Mouse (Mus musculus): ENCODE data around the gene Sult2a8. TPM values are rescaled to one million over a fixed set of nuclear protein-coding genes. Genes with fewer than 3 reads are reported as not detected.
"Not testable (repeated sequence)": the region's sequence is repeated elsewhere in the genome, so short reads cannot be mapped to it uniquely, and the experiment has no call there.

Sult2a8 gene
- not detected in 2 replicates for polyA plus RNA-seq (2015; fragmentation: Nextera tagmentation; extraction: Ambion mirVana)

DNA sequence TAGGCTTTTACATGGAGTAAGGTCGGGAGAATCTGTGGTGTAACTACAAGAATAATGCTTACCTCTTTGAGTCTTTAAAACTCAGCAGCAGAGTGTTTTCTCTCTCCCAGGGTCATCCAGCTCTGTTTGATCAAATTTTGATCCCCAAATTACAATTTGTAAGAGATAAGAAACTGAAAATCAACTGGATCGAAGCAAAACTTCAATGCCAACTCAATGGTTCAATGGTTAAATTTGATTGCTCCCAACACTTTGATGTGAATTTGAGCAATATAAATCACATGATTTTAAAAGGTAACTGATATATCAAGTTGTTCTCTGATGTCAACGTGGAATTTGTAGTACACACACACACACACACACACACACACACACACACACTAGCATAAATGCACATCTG is at the start of gene Sult2a8:
Gene Sult2a8, minus strand, starts transcription at position 236 of the 400 bp plus-strand sequence.
- 59% methylated on average over 3 of the region's 3 CpGs for WGBS
- Histone ChIP-seq H3K9me3 (ENCODE audit: control insufficient read depth, low read length) (peaks cover 10% of the 10 kb centered on the region), H3K27ac (ENCODE audit: low read length) (no peak within 1 kb of the TSS), H3K36me3 (ENCODE audit: control insufficient read depth, insufficient read depth) (no peaks in the 10 kb centered on the region), H3K27me3 (replicated peaks; ENCODE audit: control insufficient read depth, insufficient read depth, low read length) (no peaks in the 10 kb centered on the region), H3K4me2 (ENCODE audit: low read length) (no peak within 1 kb of the TSS), H3K4me3 (replicated peaks; ENCODE audit: low read length) (no peak within 1 kb of the TSS), H3K9ac (replicated peaks; ENCODE audit: low read depth, low read length) (no peak within 1 kb of the TSS), H3K4me1 (replicated peaks; ENCODE audit: control insufficient read depth, insufficient read depth, low read length) (no peaks in the 10 kb centered on the region)
- ATAC-seq = no peak

- Histone ChIP-seq H3K4me3 (replicated peaks; ENCODE audit: low read length) (no peak within 1 kb of the TSS), H3K9ac (replicated peaks; ENCODE audit: low read depth, low read length) (no peak within 1 kb of the TSS), H3K27me3 (replicated peaks; ENCODE audit: control insufficient read depth, insufficient read depth, low read length) (no peaks in the 10 kb centered on the region), H3K4me2 (ENCODE audit: low read length) (no peak within 1 kb of the TSS), H3K27ac (ENCODE audit: low read length) (no peak within 1 kb of the TSS), H3K9me3 (ENCODE audit: control insufficient read depth, low read length) (peaks cover 7% of the 10 kb centered on the region; the same call in 1 of the 2 replicates), H3K4me1 (replicated peaks; ENCODE audit: control insufficient read depth, insufficient read depth, low read length) (no peaks in the 10 kb centered on the region), H3K36me3 (ENCODE audit: control insufficient read depth, insufficient read depth) (no peaks in the 10 kb centered on the region)
- WGBS = 91% methylated on average over 4 of the region's 4 CpGs
- no peak for ATAC-seq
Measured at GRCm38 (mm10) chr7:14494130-14494529, 47.6 kb upstream of the Sult2a8 start, which contains the start of gene Sult2a7. Gene Sult2a7, minus strand, starts transcription at chr7:14494230.

DNA sequence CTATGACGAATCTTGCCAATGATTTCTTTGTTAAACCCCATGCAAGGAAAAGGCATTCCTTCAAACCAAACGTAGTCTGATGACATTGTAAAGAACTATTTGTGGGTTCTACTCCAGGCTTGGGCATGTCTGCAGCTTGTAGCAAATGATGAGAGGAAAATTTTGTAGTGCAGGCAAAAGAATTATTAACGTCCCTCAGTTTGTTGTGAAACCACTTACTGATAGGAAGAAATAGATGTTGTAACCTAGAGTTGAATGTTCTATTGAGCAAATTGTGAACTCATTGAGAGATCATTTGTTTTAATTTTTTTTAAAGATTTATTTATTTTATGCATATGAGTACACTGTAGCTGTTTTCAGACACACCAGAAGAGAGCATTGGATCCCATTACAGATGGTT is 46.3 kb upstream of the Sult2a8 start:
- no peak for ATAC-seq
- no peak overlapping the region for H3K4me3 ChIP-seq (replicated peaks; ENCODE audit: low read length)

GRCm38 (mm10) chr7:14439581-14439980 is 7.0 kb downstream of the Sult2a8 start:
- Histone ChIP-seq H3K9me3 (ENCODE audit: control insufficient read depth, low read length) (0 out of 2 replicates have a peak, but pooled peaks cover 5% of the 10 kb centered on the region), H3K9ac (replicated peaks; ENCODE audit: low read depth, low read length) (no peak overlapping the region), H3K27me3 (replicated peaks; ENCODE audit: control insufficient read depth, insufficient read depth, low read length) (no peaks in the 10 kb centered on the region), H3K4me2 (ENCODE audit: low read length) (no peak overlapping the region), H3K27ac (ENCODE audit: low read length) (no peak overlapping the region), H3K4me3 (replicated peaks; ENCODE audit: low read length) (no peak overlapping the region), H3K36me3 (ENCODE audit: control insufficient read depth, insufficient read depth) (no peaks in the 10 kb centered on the region), H3K4me1 (replicated peaks; ENCODE audit: control insufficient read depth, insufficient read depth, low read length) (no peaks in the 10 kb centered on the region)
- ATAC-seq = no peak

More for the DNA sequence above, 46.3 kb upstream of the Sult2a8 start:
- H3K4me1 ChIP-seq (replicated peaks; ENCODE audit: control insufficient read depth, insufficient read depth, low read length) = no peaks in the 10 kb centered on the region
- H3K27me3 ChIP-seq (replicated peaks; ENCODE audit: control insufficient read depth, insufficient read depth, low read length) = no peaks in the 10 kb centered on the region
- peaks cover 7% of the 10 kb centered on the region; the same call in 1 of the 2 replicates for H3K9me3 ChIP-seq (ENCODE audit: control insufficient read depth, low read length)
- H3K36me3 ChIP-seq (ENCODE audit: control insufficient read depth, insufficient read depth) = no peaks in the 10 kb centered on the region
- no peak overlapping the region for H3K27ac ChIP-seq (ENCODE audit: low read length)
- H3K9ac ChIP-seq (replicated peaks; ENCODE audit: low read depth, low read length) = no peak overlapping the region
- H3K4me2 ChIP-seq (ENCODE audit: low read length) = no peak overlapping the region
- WGBS = 68% methylated on average over 3 of the region's 3 CpGs

- Histone ChIP-seq H3K4me2 (ENCODE audit: low read length) (no peak overlapping the region), H3K4me3 (replicated peaks; ENCODE audit: low read length) (no peak overlapping the region), H3K9me3 (ENCODE audit: control insufficient read depth, low read length) (0 out of 2 replicates have a peak, but pooled peaks cover 5% of the 10 kb centered on the region), H3K9ac (replicated peaks; ENCODE audit: low read depth, low read length) (no peak overlapping the region), H3K4me1 (replicated peaks; ENCODE audit: control insufficient read depth, insufficient read depth, low read length) (no peaks in the 10 kb centered on the region), H3K27ac (ENCODE audit: low read length) (no peak overlapping the region), H3K36me3 (ENCODE audit: control insufficient read depth, insufficient read depth) (no peaks in the 10 kb centered on the region), H3K27me3 (replicated peaks; ENCODE audit: control insufficient read depth, insufficient read depth, low read length) (no peaks in the 10 kb centered on the region)
- 78% methylated on average over 1 of the region's 1 CpGs for WGBS
- ATAC-seq = no peak
Measured at GRCm38 (mm10) chr7:14438484-14438883, 8.1 kb downstream of the Sult2a8 start.

DNA sequence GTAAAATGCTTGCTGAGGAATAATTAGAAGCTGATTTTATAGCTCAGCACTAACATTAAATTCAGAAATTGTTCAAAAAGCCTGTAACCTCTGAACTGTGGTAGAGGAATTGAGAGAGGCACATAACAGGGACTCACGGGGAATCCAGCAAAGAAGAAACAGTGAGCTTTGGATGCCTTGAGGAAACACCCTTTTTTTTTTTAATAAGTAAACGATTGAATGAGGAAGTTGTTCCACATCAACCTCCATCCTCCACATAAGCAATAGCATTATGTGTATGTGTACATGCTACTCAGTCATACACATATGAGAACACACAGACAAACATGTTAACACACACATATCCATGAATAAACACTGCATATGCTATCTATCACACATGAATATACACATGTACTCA is 8.5 kb downstream of the Sult2a8 start:
- Histone ChIP-seq H3K27ac (ENCODE audit: low read length) (no peak overlapping the region), H3K4me1 (replicated peaks; ENCODE audit: control insufficient read depth, insufficient read depth, low read length) (no peaks in the 10 kb centered on the region), H3K27me3 (replicated peaks; ENCODE audit: control insufficient read depth, insufficient read depth, low read length) (no peaks in the 10 kb centered on the region), H3K9ac (replicated peaks; ENCODE audit: low read depth, low read length) (no peak overlapping the region), H3K9me3 (ENCODE audit: control insufficient read depth, low read length) (0 out of 2 replicates have a peak, but pooled peaks cover 5% of the 10 kb centered on the region), H3K4me3 (replicated peaks; ENCODE audit: low read length) (no peak overlapping the region), H3K36me3 (ENCODE audit: control insufficient read depth, insufficient read depth) (no peaks in the 10 kb centered on the region), H3K4me2 (ENCODE audit: low read length) (no peak overlapping the region)
- 84% methylated on average over 2 of the region's 2 CpGs for WGBS
- ATAC-seq = no peak

GRCm38 (mm10) chr7:14399363-14399762 is 47.2 kb downstream of the Sult2a8 start:
- not testable (repeated sequence) for H3K27ac ChIP-seq (ENCODE audit: low read length); H3K9me3 ChIP-seq (ENCODE audit: control insufficient read depth, low read length); H3K27me3 ChIP-seq (replicated peaks; ENCODE audit: control insufficient read depth, insufficient read depth, low read length); H3K36me3 ChIP-seq (ENCODE audit: control insufficient read depth, insufficient read depth); H3K4me1 ChIP-seq (replicated peaks; ENCODE audit: control insufficient read depth, insufficient read depth, low read length); H3K4me3 ChIP-seq (replicated peaks; ENCODE audit: low read length); H3K9ac ChIP-seq (replicated peaks; ENCODE audit: low read depth, low read length); H3K4me2 ChIP-seq (ENCODE audit: low read length); ATAC-seq

- no peak overlapping the region for H3K4me3 ChIP-seq (replicated peaks; ENCODE audit: low read length)
- no peak overlapping the region for H3K9ac ChIP-seq (replicated peaks; ENCODE audit: low read depth, low read length)
- ATAC-seq = no peak
Measured at GRCm38 (mm10) chr7:14396462-14396861, 50.1 kb downstream of the Sult2a8 start.

More at GRCm38 (mm10) chr7:14396462-14396861, 50.1 kb downstream of the Sult2a8 start:
- no peaks in the 10 kb centered on the region for H3K36me3 ChIP-seq (ENCODE audit: control insufficient read depth, insufficient read depth)
- H3K4me2 ChIP-seq (ENCODE audit: low read length) = no peak overlapping the region
- no peak overlapping the region for H3K27ac ChIP-seq (ENCODE audit: low read length)
- H3K4me1 ChIP-seq (replicated peaks; ENCODE audit: control insufficient read depth, insufficient read depth, low read length) = no peaks in the 10 kb centered on the region
- no peaks in the 10 kb centered on the region for H3K27me3 ChIP-seq (replicated peaks; ENCODE audit: control insufficient read depth, insufficient read depth, low read length)
- H3K9me3 ChIP-seq (ENCODE audit: control insufficient read depth, low read length) = 0 out of 2 replicates have a peak, but pooled peaks cover 4% of the 10 kb centered on the region

All from forebrain, embryonic 16.5 days (tissue).